Mouse (Mus musculus): Measurements from ENCODE around the gene Sparcl1. TPM values are rescaled to one million over a fixed set of nuclear protein-coding genes. Genes with fewer than 3 reads are reported as not detected.

The Sparcl1 gene
- 50.1 and 50.9 TPM in 2 replicates for polyA plus RNA-seq (2016; fragmentation: Nextera tagmentation; extraction: Ambion mirVana)

DNA sequence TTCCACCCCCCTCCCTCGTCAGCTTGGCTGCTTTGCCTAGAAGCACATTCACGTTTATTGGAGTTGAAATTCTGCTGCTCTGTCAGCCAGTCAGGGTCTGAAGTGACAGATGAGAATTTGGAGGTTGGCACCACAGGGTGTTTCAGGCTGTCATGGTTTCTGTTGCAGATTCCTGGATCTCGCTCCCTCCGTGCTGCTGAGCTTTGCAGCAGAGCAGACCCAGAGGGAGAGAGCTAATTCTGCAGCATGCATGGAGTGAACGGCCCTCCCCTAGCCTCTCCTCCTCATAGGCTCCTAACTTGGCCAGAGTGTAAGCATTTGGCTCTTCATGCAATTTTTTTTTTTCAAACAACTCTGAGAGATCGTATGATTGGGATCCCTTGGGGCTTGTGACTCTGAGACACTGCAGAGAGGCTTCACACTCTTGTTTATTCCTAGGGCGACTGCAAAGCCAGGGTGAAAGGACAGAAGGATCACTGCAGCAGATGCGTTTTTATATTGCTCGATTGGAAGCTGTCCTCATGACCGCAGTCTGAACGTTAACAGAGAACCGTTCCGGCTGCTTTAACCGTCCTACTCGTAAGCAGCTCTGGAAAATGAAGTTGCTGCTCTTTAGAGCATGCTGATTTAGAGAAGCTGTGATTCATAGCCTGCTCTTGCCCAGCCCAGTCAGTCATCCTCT lies at the start of gene Sparcl1:
Sparcl1 (minus strand) TSS at position 243 of the 682 bp plus-strand sequence.
- H3K36me3 ChIP-seq: no peaks in the 10 kb centered on the region
- no peaks in the 10 kb centered on the region for H3K27me3 ChIP-seq
- peaks cover 39% of the 10 kb centered on the region for H3K4me1 ChIP-seq
- peak within 1 kb of the TSS; percentile 75 for H3K27ac ChIP-seq
- H3K9ac ChIP-seq: 0 out of 2 replicates have a peak within 1 kb of the TSS, but pooled peaks have one; percentile 4
- 23% methylated on average over 15 of the region's 15 CpGs for WGBS
- no peaks in the 10 kb centered on the region for H3K9me3 ChIP-seq
- H3K4me3 ChIP-seq: peak within 1 kb of the TSS; percentile 17
- H3K4me2 ChIP-seq (replicated peaks): peak within 1 kb of the TSS; percentile 34
- ATAC-seq (ENCODE audit: insufficient number of reproducible peaks, insufficient read depth, low FRiP score, low TSS enrichment): no peak

GRCm38 (mm10) chr5:104161390-104161789 lies 47.9 kb upstream of the Sparcl1 start:
- no peaks in the 10 kb centered on the region for H3K27me3 ChIP-seq
- H3K4me3 ChIP-seq: no peak overlapping the region
- no peaks in the 10 kb centered on the region for H3K9me3 ChIP-seq
- H3K27ac ChIP-seq: no peak overlapping the region
- H3K4me1 ChIP-seq: peaks cover 3% of the 10 kb centered on the region
- no peak overlapping the region for H3K9ac ChIP-seq
- no peaks in the 10 kb centered on the region for H3K36me3 ChIP-seq
- ATAC-seq (ENCODE audit: insufficient number of reproducible peaks, insufficient read depth, low FRiP score, low TSS enrichment): no peak
- WGBS: 74% methylated on average over 1 of the region's 1 CpGs
- H3K4me2 ChIP-seq (replicated peaks): no peak overlapping the region

DNA sequence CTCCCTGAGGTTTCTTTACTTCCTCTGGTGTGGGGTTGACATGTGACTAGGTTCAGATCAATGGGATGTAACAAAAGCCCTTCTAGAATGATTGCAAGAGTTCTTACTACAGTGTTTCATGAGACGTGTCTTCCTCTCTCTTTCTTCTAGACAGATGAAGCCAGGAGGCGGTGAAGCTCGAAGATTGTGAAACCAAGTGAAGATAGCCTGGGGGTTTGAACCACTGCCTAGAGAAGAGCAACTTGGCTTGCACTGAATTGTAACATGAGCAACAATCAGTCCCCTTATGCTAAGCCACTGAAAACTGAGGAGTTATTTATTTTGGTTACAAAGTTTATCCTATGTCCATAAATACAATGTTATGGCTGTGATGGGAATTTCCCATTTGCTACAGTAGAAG lies 47.0 kb upstream of the Sparcl1 start:
- no peak for ATAC-seq (ENCODE audit: insufficient number of reproducible peaks, insufficient read depth, low FRiP score, low TSS enrichment)
- Histone ChIP-seq H3K4me3 (no peak overlapping the region), H3K9me3 (no peaks in the 10 kb centered on the region), H3K36me3 (no peaks in the 10 kb centered on the region), H3K4me1 (peaks cover 3% of the 10 kb centered on the region), H3K4me2 (replicated peaks) (no peak overlapping the region), H3K9ac (no peak overlapping the region), H3K27me3 (no peaks in the 10 kb centered on the region), H3K27ac (no peak overlapping the region)
- 65% methylated on average over 3 of the region's 3 CpGs for WGBS

DNA sequence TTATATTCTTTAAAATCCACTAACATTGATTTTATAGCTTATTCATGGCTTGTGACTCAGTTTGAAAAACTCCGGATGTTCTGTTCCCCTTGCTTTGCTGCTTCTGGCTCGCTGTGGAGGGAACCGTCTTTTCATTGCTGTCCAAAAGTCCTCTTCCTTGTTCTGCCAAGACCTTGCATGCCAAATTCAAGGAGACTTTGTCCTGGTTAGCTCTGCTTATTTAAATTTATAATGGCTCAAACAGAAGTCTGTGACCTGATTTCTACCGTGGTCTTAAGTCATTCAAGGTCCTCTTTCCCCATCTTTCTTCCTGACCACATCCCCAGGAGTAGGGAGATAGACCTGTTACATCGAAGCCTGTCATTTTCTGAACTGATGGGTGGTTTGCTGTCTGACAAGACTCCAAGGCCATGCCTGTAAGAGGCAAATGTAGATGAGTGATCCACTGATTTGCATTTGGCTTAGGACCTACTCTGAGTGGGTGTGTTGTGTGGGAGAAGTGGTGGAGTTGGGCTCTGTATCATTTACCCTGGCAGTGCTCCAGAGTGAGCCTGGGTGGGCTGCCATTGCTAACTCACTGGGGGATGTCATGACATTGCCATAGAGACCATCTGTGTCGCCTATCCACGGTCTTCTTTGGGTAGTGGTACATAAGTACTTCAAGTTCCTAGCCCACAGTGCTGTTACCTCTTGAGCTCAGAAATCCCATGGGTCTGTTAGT lies 45.0 kb upstream of the Sparcl1 start:
- Histone ChIP-seq H3K4me3 (no peak overlapping the region), H3K36me3 (no peaks in the 10 kb centered on the region), H3K9ac (no peak overlapping the region), H3K27me3 (no peaks in the 10 kb centered on the region), H3K4me2 (replicated peaks) (no peak overlapping the region), H3K27ac (no peak overlapping the region), H3K4me1 (no peaks in the 10 kb centered on the region; the same call in 1 of the 2 replicates), H3K9me3 (no peaks in the 10 kb centered on the region)
- no peak for ATAC-seq (ENCODE audit: insufficient number of reproducible peaks, insufficient read depth, low FRiP score, low TSS enrichment)
- 85% methylated on average over 7 of the region's 7 CpGs for WGBS

GRCm38 (mm10) chr5:104157701-104158100 lies 44.2 kb upstream of the Sparcl1 start:
- Histone ChIP-seq H3K4me3 (no peak overlapping the region), H3K27me3 (no peaks in the 10 kb centered on the region), H3K4me1 (no peaks in the 10 kb centered on the region; the same call in 1 of the 2 replicates), H3K27ac (no peak overlapping the region), H3K9me3 (no peaks in the 10 kb centered on the region), H3K9ac (no peak overlapping the region), H3K36me3 (no peaks in the 10 kb centered on the region), H3K4me2 (replicated peaks) (no peak overlapping the region)
- WGBS: 93% methylated on average over 7 of the region's 7 CpGs
- no peak for ATAC-seq (ENCODE audit: insufficient number of reproducible peaks, insufficient read depth, low FRiP score, low TSS enrichment)

- no peak overlapping the region for H3K9ac ChIP-seq
- no peaks in the 10 kb centered on the region for H3K27me3 ChIP-seq
- H3K9me3 ChIP-seq: no peaks in the 10 kb centered on the region
- H3K36me3 ChIP-seq: no peaks in the 10 kb centered on the region
- H3K27ac ChIP-seq: no peak overlapping the region
- no peaks in the 10 kb centered on the region for H3K4me1 ChIP-seq
- H3K4me2 ChIP-seq (replicated peaks): no peak overlapping the region
- WGBS: 92% methylated on average over 6 of the region's 6 CpGs
- no peak overlapping the region for H3K4me3 ChIP-seq
- no peak for ATAC-seq (ENCODE audit: insufficient number of reproducible peaks, insufficient read depth, low FRiP score, low TSS enrichment)
These were observed 36.7 kb upstream of the Sparcl1 start for GRCm38 (mm10) chr5:104150196-104150595.

DNA sequence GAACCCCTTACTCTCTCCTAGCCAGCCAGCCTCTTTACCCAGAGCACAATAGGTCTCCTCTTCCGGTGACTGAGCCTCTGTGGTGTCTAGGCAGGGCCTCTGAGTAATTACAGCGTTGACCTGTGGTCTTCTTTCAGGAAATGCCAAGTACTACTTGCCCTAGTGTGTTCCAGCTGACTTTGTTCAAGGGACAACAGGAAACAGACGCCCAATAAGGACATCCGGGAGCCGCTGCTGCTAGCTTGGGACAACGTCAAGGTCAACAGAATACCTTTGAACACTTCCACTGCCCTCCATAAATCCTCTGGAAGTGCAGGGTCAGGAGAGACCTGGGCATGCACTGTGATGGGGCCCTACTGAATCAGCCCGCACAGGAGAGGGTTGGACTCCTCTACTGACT lies 35.8 kb upstream of the Sparcl1 start:
- ATAC-seq (ENCODE audit: insufficient number of reproducible peaks, insufficient read depth, low FRiP score, low TSS enrichment): no peak
- Histone ChIP-seq H3K27ac (no peak overlapping the region), H3K36me3 (no peaks in the 10 kb centered on the region), H3K4me2 (replicated peaks) (no peak overlapping the region), H3K27me3 (no peaks in the 10 kb centered on the region), H3K9ac (no peak overlapping the region), H3K4me1 (no peaks in the 10 kb centered on the region), H3K9me3 (no peaks in the 10 kb centered on the region), H3K4me3 (no peak overlapping the region)
- WGBS: 36% methylated on average over 7 of the region's 7 CpGs

GRCm38 (mm10) chr5:104144057-104144456 lies 30.5 kb upstream of the Sparcl1 start:
- Histone ChIP-seq H3K36me3 (no peaks in the 10 kb centered on the region), H3K4me3 (no peak overlapping the region), H3K4me2 (replicated peaks) (no peak overlapping the region), H3K27me3 (no peaks in the 10 kb centered on the region), H3K9ac (no peak overlapping the region), H3K9me3 (no peaks in the 10 kb centered on the region), H3K27ac (no peak overlapping the region), H3K4me1 (no peaks in the 10 kb centered on the region)
- WGBS: 82% methylated on average over 4 of the region's 4 CpGs
- no peak for ATAC-seq (ENCODE audit: insufficient number of reproducible peaks, insufficient read depth, low FRiP score, low TSS enrichment)

DNA sequence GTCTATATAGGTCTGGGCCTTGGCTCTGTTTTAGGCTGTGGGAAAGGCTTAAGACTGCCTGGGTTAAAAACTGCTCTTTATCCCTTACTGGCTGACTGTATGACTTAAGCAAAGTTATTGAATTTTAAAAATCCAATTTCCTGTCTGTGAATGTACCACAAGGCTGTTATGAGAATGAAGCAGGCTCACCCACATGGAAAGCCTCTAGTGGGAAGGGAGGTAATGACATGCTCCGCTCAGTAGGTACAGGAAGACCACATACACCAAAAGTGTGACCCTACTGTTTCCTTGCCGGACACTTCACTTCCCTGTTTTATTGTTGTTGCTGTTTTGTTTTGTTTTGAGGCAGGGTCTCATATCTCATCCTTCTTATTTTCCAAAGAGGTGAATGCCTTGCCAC lies 27.5 kb upstream of the Sparcl1 start:
- 80% methylated on average over 2 of the region's 2 CpGs for WGBS
- no peak overlapping the region for H3K4me3 ChIP-seq
- H3K27me3 ChIP-seq: no peaks in the 10 kb centered on the region
- H3K4me1 ChIP-seq: no peaks in the 10 kb centered on the region
- no peak overlapping the region for H3K27ac ChIP-seq
- H3K9ac ChIP-seq: no peak overlapping the region
- no peak for ATAC-seq (ENCODE audit: insufficient number of reproducible peaks, insufficient read depth, low FRiP score, low TSS enrichment)
- H3K36me3 ChIP-seq: no peaks in the 10 kb centered on the region
- H3K4me2 ChIP-seq (replicated peaks): no peak overlapping the region
- H3K9me3 ChIP-seq: no peaks in the 10 kb centered on the region

GRCm38 (mm10) chr5:104137920-104138541 lies 24.5 kb upstream of the Sparcl1 start:
- H3K4me1 ChIP-seq: no peaks in the 10 kb centered on the region
- H3K27ac ChIP-seq: no peak overlapping the region
- H3K27me3 ChIP-seq: no peaks in the 10 kb centered on the region
- H3K9ac ChIP-seq: no peak overlapping the region
- no peak overlapping the region for H3K4me3 ChIP-seq
- no peak overlapping the region for H3K4me2 ChIP-seq (replicated peaks)
- H3K9me3 ChIP-seq: no peaks in the 10 kb centered on the region
- no peaks in the 10 kb centered on the region for H3K36me3 ChIP-seq
- ATAC-seq (ENCODE audit: insufficient number of reproducible peaks, insufficient read depth, low FRiP score, low TSS enrichment): no peak
- 67% methylated on average over 10 of the region's 10 CpGs for WGBS

GRCm38 (mm10) chr5:104133752-104134151 lies 20.2 kb upstream of the Sparcl1 start:
- no peaks in the 10 kb centered on the region for H3K36me3 ChIP-seq
- no peak overlapping the region for H3K4me3 ChIP-seq
- no peaks in the 10 kb centered on the region for H3K27me3 ChIP-seq
- H3K4me1 ChIP-seq: peaks cover 1% of the 10 kb centered on the region; the same call in 1 of the 2 replicates
- ATAC-seq (ENCODE audit: insufficient number of reproducible peaks, insufficient read depth, low FRiP score, low TSS enrichment): no peak
- H3K9me3 ChIP-seq: no peaks in the 10 kb centered on the region
- 68% methylated on average over 4 of the region's 4 CpGs for WGBS
- no peak overlapping the region for H3K9ac ChIP-seq
- H3K27ac ChIP-seq: no peak overlapping the region
- H3K4me2 ChIP-seq (replicated peaks): no peak overlapping the region

- no peaks in the 10 kb centered on the region for H3K27me3 ChIP-seq
- H3K27ac ChIP-seq: no peak overlapping the region
- no peak overlapping the region for H3K4me3 ChIP-seq
- peaks cover 8% of the 10 kb centered on the region for H3K4me1 ChIP-seq
- no peaks in the 10 kb centered on the region for H3K9me3 ChIP-seq
- no peaks in the 10 kb centered on the region for H3K36me3 ChIP-seq
- no peak for ATAC-seq (ENCODE audit: insufficient number of reproducible peaks, insufficient read depth, low FRiP score, low TSS enrichment)
- H3K4me2 ChIP-seq (replicated peaks): no peak overlapping the region
- 73% methylated on average over 4 of the region's 4 CpGs for WGBS
- no peak overlapping the region for H3K9ac ChIP-seq
These were observed 18.0 kb upstream of the Sparcl1 start for GRCm38 (mm10) chr5:104131544-104131943.

Data from embryonic facial prominence, embryonic 12.5 days (tissue).